Mouse (Mus musculus) midbrain, embryonic 16.5 days (tissue): ENCODE results near the gene Gm45837. TPM values are rescaled to one million over a fixed set of nuclear protein-coding genes. Genes with fewer than 3 reads are reported as not detected.

Experiments
- ATAC-seq: fragments of 200-750 bp; cut with Nextera tagmentation; 2 replicates; pipeline ENCODE4 v1.8.0; 2017; ENCODE audit warnings: moderate TSS enrichment
- H3K27ac ChIP-seq: fragments of 300-500 bp; sonication (generic); 2 replicates; pipeline ENCODE4 v1.5.1; 2014; ENCODE audit warnings: mild to moderate bottlenecking, low read length, mixed read lengths
- H3K27me3 ChIP-seq: fragments of 300-500 bp; sonication (generic); 2 replicates; pipeline ENCODE4 v1.6.1; 2014; ENCODE audit warnings: low read depth, low read length, mixed read lengths; ENCODE audit not compliant: control insufficient read depth, insufficient read depth
- H3K36me3 ChIP-seq: fragments of 300-500 bp; sonication (generic); 2 replicates; pipeline ENCODE4 v1.6.1; 2014; ENCODE audit warnings: mild to moderate bottlenecking, low read length, moderate library complexity, mixed read lengths; ENCODE audit not compliant: control insufficient read depth, insufficient read depth
- H3K4me1 ChIP-seq: fragments of 300-500 bp; sonication (generic); 2 replicates; pipeline ENCODE4 v1.6.1; 2014; ENCODE audit warnings: mild to moderate bottlenecking, low read length, mixed read lengths; ENCODE audit not compliant: control insufficient read depth, insufficient read depth
- H3K4me2 ChIP-seq: fragments of 300-500 bp; sonication (generic); 2 replicates; pipeline ENCODE4 v1.6.1; 2014; ENCODE audit warnings: mild to moderate bottlenecking, low read length, mixed read lengths
- H3K4me3 ChIP-seq: fragments of 300-500 bp; sonication (generic); 2 replicates; pipeline ENCODE4 v1.5.1; 2014; ENCODE audit warnings: low read depth, mild to moderate bottlenecking, low read length, moderate library complexity, mixed read lengths
- H3K9ac ChIP-seq: fragments of 300-500 bp; sonication (generic); 2 replicates; pipeline ENCODE4 v1.6.1; 2014; ENCODE audit warnings: low read depth, low read length, mixed read lengths
- H3K9me3 ChIP-seq: fragments of 300-500 bp; sonication (generic); replicated peaks from 2 replicates; pipeline ENCODE4 v1.6.1; 2014; ENCODE audit warnings: mild to moderate bottlenecking, low read length, mixed read lengths; ENCODE audit not compliant: control insufficient read depth, poor library complexity, severe bottlenecking
- WGBS: fragments of 180-500 bp; shearing (Covaris S2); extraction: QIAGEN DNeasy Blood & Tissue Kit; methylation state at CpG from one replicate; pipeline ENCODE4 v1.1.7; 2014; 5-methylcytosine and 5-hydroxymethylcytosine counted together
- polyA plus RNA-seq: library from polyadenylated mRNA; unstranded; fragments of >200 nt; fragmentation: Nextera tagmentation; extraction: Ambion mirVana; gene quantifications from 2 replicates; pipeline ENCODE4 v1.2.1, GENCODE M21; 2015

Gene Gm45837
- polyA plus RNA-seq, 1 experiment from 2014 or later: 0.69 TPM

- Histone ChIP-seq H3K4me3 (no peak overlapping the region), H3K27me3 (no peaks in the 10 kb centered on the region), H3K9ac (no peak overlapping the region), H3K4me2 (no peak overlapping the region), H3K4me1 (no peaks in the 10 kb centered on the region), H3K36me3 (no peaks in the 10 kb centered on the region), H3K9me3 (no peaks in the 10 kb centered on the region), H3K27ac (no peak overlapping the region; the same call in 1 of the 2 replicates)
- 73% methylated on average over 9 of the region's 9 CpGs for WGBS
- no peak for ATAC-seq
These were observed 72.9 kb downstream of the Gm45837 start for GRCm38 (mm10) chr7:101483498-101484115.

- Histone ChIP-seq H3K4me2 (no peak overlapping the region), H3K4me3 (no peak overlapping the region), H3K36me3 (no peaks in the 10 kb centered on the region), H3K9me3 (0 out of 2 replicates have a peak, but pooled peaks cover 3% of the 10 kb centered on the region), H3K27ac (no peak overlapping the region), H3K4me1 (no peaks in the 10 kb centered on the region), H3K27me3 (no peaks in the 10 kb centered on the region), H3K9ac (no peak overlapping the region)
- 73% methylated on average over 5 of the region's 5 CpGs for WGBS
- ATAC-seq: no peak
These were observed 76.4 kb downstream of the Gm45837 start for GRCm38 (mm10) chr7:101487102-101487501.

GRCm38 (mm10) chr7:101490952-101491351 is 80.3 kb downstream of the Gm45837 start:
- H3K4me1 ChIP-seq: no peaks in the 10 kb centered on the region
- no peaks in the 10 kb centered on the region for H3K36me3 ChIP-seq
- 0 out of 2 replicates have a peak, but pooled peaks cover 3% of the 10 kb centered on the region for H3K9me3 ChIP-seq
- H3K4me2 ChIP-seq: no peak overlapping the region
- WGBS: 48% methylated on average over 4 of the region's 4 CpGs
- no peak overlapping the region for H3K9ac ChIP-seq
- H3K27me3 ChIP-seq: no peaks in the 10 kb centered on the region
- ATAC-seq: no peak
- H3K4me3 ChIP-seq: no peak overlapping the region
- no peak overlapping the region for H3K27ac ChIP-seq

- no peaks in the 10 kb centered on the region for H3K36me3 ChIP-seq
- H3K27ac ChIP-seq: no peak overlapping the region
- H3K9ac ChIP-seq: no peak overlapping the region
- H3K27me3 ChIP-seq: no peaks in the 10 kb centered on the region; the same call in 1 of the 2 replicates
- 85% methylated on average over 3 of the region's 3 CpGs for WGBS
- H3K4me1 ChIP-seq: no peaks in the 10 kb centered on the region
- no peak overlapping the region for H3K4me2 ChIP-seq
- no peaks in the 10 kb centered on the region; the same call in 1 of the 2 replicates for H3K9me3 ChIP-seq
- no peak for ATAC-seq
- H3K4me3 ChIP-seq: no peak overlapping the region
These were observed 87.7 kb downstream of the Gm45837 start for GRCm38 (mm10) chr7:101498385-101498784.

- ATAC-seq: no peak
- no peak overlapping the region for H3K9ac ChIP-seq
- H3K27me3 ChIP-seq: peaks cover 4% of the 10 kb centered on the region
- H3K4me2 ChIP-seq: no peak overlapping the region
- no peak overlapping the region for H3K4me3 ChIP-seq
- 55% methylated on average over 10 of the region's 10 CpGs for WGBS
- no peaks in the 10 kb centered on the region for H3K36me3 ChIP-seq
- H3K27ac ChIP-seq: no peak overlapping the region
- H3K9me3 ChIP-seq: no peaks in the 10 kb centered on the region; the same call in 1 of the 2 replicates
- H3K4me1 ChIP-seq: no peaks in the 10 kb centered on the region
These were observed 88.6 kb downstream of the Gm45837 start for GRCm38 (mm10) chr7:101499251-101499650.

- Histone ChIP-seq H3K4me1 (no peaks in the 10 kb centered on the region; the same call in 1 of the 2 replicates), H3K4me3 (no peak overlapping the region), H3K27ac (no peak overlapping the region), H3K4me2 (no peak overlapping the region), H3K9ac (no peak overlapping the region), H3K9me3 (no peaks in the 10 kb centered on the region; the same call in 1 of the 2 replicates), H3K36me3 (no peaks in the 10 kb centered on the region), H3K27me3 (peaks cover 4% of the 10 kb centered on the region)
- 75% methylated on average over 9 of the region's 9 CpGs for WGBS
- no peak for ATAC-seq
These were observed 89.0 kb downstream of the Gm45837 start for GRCm38 (mm10) chr7:101499701-101500100.

GRCm38 (mm10) chr7:101501236-101501635 is 90.5 kb downstream of the Gm45837 start:
- H3K9me3 ChIP-seq: no peaks in the 10 kb centered on the region; the same call in 1 of the 2 replicates
- no peak overlapping the region for H3K4me3 ChIP-seq
- no peak for ATAC-seq
- H3K27ac ChIP-seq: no peak overlapping the region
- H3K4me1 ChIP-seq: no peaks in the 10 kb centered on the region; the same call in 1 of the 2 replicates
- 77% methylated on average over 6 of the region's 6 CpGs for WGBS
- no peaks in the 10 kb centered on the region for H3K36me3 ChIP-seq
- H3K27me3 ChIP-seq: peaks cover 8% of the 10 kb centered on the region
- no peak overlapping the region for H3K9ac ChIP-seq
- H3K4me2 ChIP-seq: no peak overlapping the region

GRCm38 (mm10) chr7:101501675-101502074 is 91.0 kb downstream of the Gm45837 start:
- ATAC-seq: no peak
- no peaks in the 10 kb centered on the region for H3K36me3 ChIP-seq
- H3K27me3 ChIP-seq: peaks cover 8% of the 10 kb centered on the region
- no peak overlapping the region for H3K27ac ChIP-seq
- 74% methylated on average over 6 of the region's 6 CpGs for WGBS
- no peaks in the 10 kb centered on the region; the same call in 1 of the 2 replicates for H3K4me1 ChIP-seq
- no peak overlapping the region for H3K9ac ChIP-seq
- H3K4me2 ChIP-seq: no peak overlapping the region
- no peaks in the 10 kb centered on the region; the same call in 1 of the 2 replicates for H3K9me3 ChIP-seq
- no peak overlapping the region for H3K4me3 ChIP-seq

GRCm38 (mm10) chr7:101503351-101503750 is 92.7 kb downstream of the Gm45837 start:
- no peak; the same call in 1 of the 2 replicates for ATAC-seq
- WGBS: 29% methylated on average over 8 of the region's 8 CpGs
- no peak overlapping the region for H3K9ac ChIP-seq
- H3K4me1 ChIP-seq: no peaks in the 10 kb centered on the region; the same call in 1 of the 2 replicates
- no peak overlapping the region for H3K27ac ChIP-seq
- H3K36me3 ChIP-seq: no peaks in the 10 kb centered on the region
- no peak overlapping the region for H3K4me2 ChIP-seq
- H3K9me3 ChIP-seq: no peaks in the 10 kb centered on the region; the same call in 1 of the 2 replicates
- no peak overlapping the region for H3K4me3 ChIP-seq
- H3K27me3 ChIP-seq: peaks cover 8% of the 10 kb centered on the region
